Mouse (Mus musculus) neural tube, embryonic 11.5 days (tissue): Measurements from ENCODE around the gene Spata18. TPM values are rescaled to one million over a fixed set of nuclear protein-coding genes. Genes with fewer than 3 reads are reported as not detected.

Experiments
- ATAC-seq: fragments of 200-750 bp; cut with Nextera tagmentation; 2 replicates; pipeline ENCODE4 v1.8.0; 2017; ENCODE audit warnings: moderate number of reproducible peaks, mild to moderate bottlenecking, moderate TSS enrichment, moderate library complexity; ENCODE audit not compliant: insufficient read depth, low FRiP score, low TSS enrichment
- DNase-seq: peaks from one replicate; pipeline ENCODE4 v3.0.0-alpha.2; 2015; ENCODE audit warnings: low spot score
- H3K27ac ChIP-seq: fragments of 300-500 bp; sonication (generic); 2 replicates; pipeline ENCODE4 v1.5.1; 2014; ENCODE audit warnings: low read depth, mild to moderate bottlenecking, low read length
- H3K27me3 ChIP-seq: fragments of 300-500 bp; sonication (generic); 2 replicates; pipeline ENCODE4 v1.6.1; 2014; ENCODE audit warnings: mild to moderate bottlenecking, low read length, mixed read lengths; ENCODE audit not compliant: control insufficient read depth, insufficient read depth
- H3K36me3 ChIP-seq: fragments of 300-500 bp; sonication (generic); 2 replicates; pipeline ENCODE4 v1.6.1; 2014; ENCODE audit warnings: mild to moderate bottlenecking, low read length, moderate library complexity, mixed read lengths; ENCODE audit not compliant: control insufficient read depth, insufficient read depth
- H3K4me1 ChIP-seq: fragments of 300-500 bp; sonication (generic); 2 replicates; pipeline ENCODE4 v1.6.1; 2014; ENCODE audit warnings: low read length, mixed read lengths; ENCODE audit not compliant: control insufficient read depth, insufficient read depth
- H3K4me2 ChIP-seq: fragments of 300-500 bp; sonication (generic); 2 replicates; pipeline ENCODE4 v1.6.1; 2014; ENCODE audit warnings: low read depth, mild to moderate bottlenecking, moderate library complexity
- H3K4me3 ChIP-seq: fragments of 300-500 bp; sonication (generic); 2 replicates; pipeline ENCODE4 v1.5.1; 2014; ENCODE audit warnings: low read depth, low read length
- H3K9ac ChIP-seq: fragments of 300-500 bp; sonication (generic); 2 replicates; pipeline ENCODE4 v1.6.1; 2014; ENCODE audit warnings: mild to moderate bottlenecking, low read length
- H3K9me3 ChIP-seq: fragments of 300-500 bp; sonication (generic); 2 replicates; pipeline ENCODE4 v1.6.1; 2016; ENCODE audit warnings: low read length; ENCODE audit not compliant: control insufficient read depth
- WGBS: fragments of 180-500 bp; shearing (Covaris S2); extraction: QIAGEN DNeasy Blood & Tissue Kit; methylation state at CpG from one replicate; pipeline ENCODE4 v1.1.7; 2014; 5-methylcytosine and 5-hydroxymethylcytosine counted together
- polyA plus RNA-seq: library from polyadenylated mRNA; unstranded; fragments of >200 nt; fragmentation: Nextera tagmentation; extraction: Ambion mirVana; gene quantifications from 2 replicates; pipeline ENCODE4 v1.2.1, GENCODE M21; 2014

The Spata18 gene
- polyA plus RNA-seq, 1 experiment from 2014 or later, result 0.19 TPM

DNA sequence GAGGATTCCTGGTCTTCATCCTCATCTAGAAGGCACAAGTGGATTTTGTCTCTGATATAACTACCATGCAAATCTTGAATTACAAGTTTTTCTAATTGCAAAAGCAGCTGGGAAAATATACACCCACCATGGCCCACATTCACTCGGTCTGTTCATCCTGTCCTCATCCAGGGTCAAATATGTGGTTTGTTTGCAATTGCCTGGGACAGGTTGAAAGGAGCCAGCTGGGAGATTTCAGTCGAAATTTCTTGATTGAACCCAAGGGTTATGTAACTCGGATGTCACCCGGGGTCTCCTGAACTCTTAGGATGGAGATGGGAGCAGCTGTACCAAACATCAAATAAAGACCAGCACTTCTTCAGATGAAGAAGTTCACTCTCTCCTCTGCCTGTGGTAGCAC is 46.5 kb downstream of the Spata18 start:
- no peak overlapping the region for H3K4me2 ChIP-seq
- no peak for ATAC-seq
- no peak overlapping the region for H3K27ac ChIP-seq
- no peaks in the 10 kb centered on the region for H3K27me3 ChIP-seq
- no peak overlapping the region for H3K4me3 ChIP-seq
- 69% methylated on average over 4 of the region's 4 CpGs for WGBS
- no peaks in the 10 kb centered on the region for H3K4me1 ChIP-seq
- no peak overlapping the region for H3K9ac ChIP-seq
- DNase-seq, result no peak
- H3K36me3 ChIP-seq, result no peaks in the 10 kb centered on the region
- no peaks in the 10 kb centered on the region for H3K9me3 ChIP-seq

- no peak for DNase-seq
- H3K9ac ChIP-seq, result no peak overlapping the region
- WGBS, result 79% methylated on average over 17 of the region's 17 CpGs
Measured at GRCm38 (mm10) chr5:73701063-73701890, 50.1 kb downstream of the Spata18 start.

GRCm38 (mm10) chr5:73701946-73702710 is 50.9 kb downstream of the Spata18 start:
- H3K4me2 ChIP-seq, result no peak overlapping the region
- 70% methylated on average over 12 of the region's 12 CpGs for WGBS
- DNase-seq (no peak), ATAC-seq (no peak)
- H3K9ac ChIP-seq, result no peak overlapping the region
- no peaks in the 10 kb centered on the region for H3K4me1 ChIP-seq
- H3K9me3 ChIP-seq, result no peaks in the 10 kb centered on the region
- H3K36me3 ChIP-seq, result no peaks in the 10 kb centered on the region
- no peak overlapping the region for H3K27ac ChIP-seq
- H3K4me3 ChIP-seq, result no peak overlapping the region
- H3K27me3 ChIP-seq, result no peaks in the 10 kb centered on the region

More at GRCm38 (mm10) chr5:73701063-73701890, 50.1 kb downstream of the Spata18 start:
- no peaks in the 10 kb centered on the region for H3K36me3 ChIP-seq
- no peak overlapping the region for H3K27ac ChIP-seq
- no peak overlapping the region for H3K4me3 ChIP-seq
- ATAC-seq, result no peak
- no peaks in the 10 kb centered on the region for H3K9me3 ChIP-seq
- no peak overlapping the region for H3K4me2 ChIP-seq
- H3K27me3 ChIP-seq, result no peaks in the 10 kb centered on the region
- no peaks in the 10 kb centered on the region for H3K4me1 ChIP-seq

DNA sequence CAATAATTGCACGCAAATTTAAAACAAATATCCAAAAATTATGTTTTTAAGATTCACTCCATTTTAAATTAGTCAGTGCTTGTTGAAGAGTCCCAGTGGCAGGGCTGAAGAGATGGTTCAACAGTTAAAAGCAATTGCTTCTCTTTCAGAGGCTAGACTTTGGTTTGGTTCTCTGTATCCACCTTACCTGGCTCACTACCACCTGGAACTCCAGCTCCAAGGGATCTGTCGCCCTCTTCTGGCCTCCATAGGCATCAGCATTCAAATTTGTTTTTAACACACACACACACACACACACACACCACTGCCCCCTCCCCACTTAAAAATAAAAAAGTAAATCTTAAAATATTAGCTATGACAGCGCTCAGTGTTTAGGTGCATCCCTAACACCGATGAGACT is 51.9 kb downstream of the Spata18 start:
- Histone ChIP-seq H3K4me1 (no peaks in the 10 kb centered on the region), H3K27ac (no peak overlapping the region), H3K27me3 (no peaks in the 10 kb centered on the region), H3K36me3 (no peaks in the 10 kb centered on the region), H3K4me3 (no peak overlapping the region), H3K4me2 (no peak overlapping the region), H3K9me3 (no peaks in the 10 kb centered on the region), H3K9ac (no peak overlapping the region)
- ATAC-seq (no peak), DNase-seq (no peak)
- WGBS, result 90% methylated on average over 4 of the region's 4 CpGs

DNA sequence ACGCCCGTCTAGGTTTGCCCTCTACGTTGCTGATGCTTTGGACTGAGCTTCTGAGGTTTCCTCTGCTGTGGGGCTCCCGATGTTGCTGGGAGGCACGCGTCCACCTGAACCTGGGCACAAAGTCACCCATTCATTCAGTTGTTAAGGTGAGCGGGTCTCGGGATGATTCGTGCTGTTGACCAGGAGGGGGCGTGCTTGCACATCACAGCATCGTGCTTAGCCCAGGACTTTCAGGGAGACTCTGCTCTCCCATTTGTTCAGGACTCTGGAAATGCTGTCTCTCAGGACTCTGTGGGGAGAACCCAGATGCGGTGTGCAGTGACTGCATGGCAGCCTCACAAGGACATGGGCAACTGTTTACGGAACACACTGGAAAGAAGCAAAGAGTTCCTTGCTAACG is 53.1 kb downstream of the Spata18 start:
- Histone ChIP-seq H3K36me3 (no peaks in the 10 kb centered on the region), H3K27me3 (no peaks in the 10 kb centered on the region), H3K9ac (no peak overlapping the region), H3K4me1 (no peaks in the 10 kb centered on the region), H3K9me3 (no peaks in the 10 kb centered on the region), H3K27ac (no peak overlapping the region), H3K4me3 (no peak overlapping the region), H3K4me2 (no peak overlapping the region)
- ATAC-seq (no peak), DNase-seq (no peak)
- WGBS, result 41% methylated on average over 14 of the region's 14 CpGs

DNA sequence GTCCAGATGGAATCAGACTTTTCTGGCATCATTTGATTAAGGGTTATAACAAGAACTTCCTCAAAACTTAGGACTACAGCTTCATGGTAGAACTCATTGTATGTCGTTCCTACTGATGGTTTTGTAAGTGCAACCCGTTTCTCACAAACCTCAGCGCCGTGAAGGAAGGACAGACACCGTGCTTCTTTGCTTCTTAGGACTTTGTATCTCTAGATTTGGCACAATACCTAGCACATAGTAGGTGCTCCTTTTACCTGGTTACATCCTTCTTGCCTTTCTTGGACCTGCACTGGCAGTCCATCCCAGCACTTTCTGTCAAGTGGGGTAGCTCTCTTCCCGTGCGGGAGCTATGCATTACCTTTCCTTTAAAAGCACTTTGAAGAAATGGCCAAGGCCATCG is 53.6 kb downstream of the Spata18 start:
- no peak overlapping the region for H3K4me3 ChIP-seq
- H3K27ac ChIP-seq, result no peak overlapping the region
- H3K27me3 ChIP-seq, result no peaks in the 10 kb centered on the region
- no peak overlapping the region for H3K4me2 ChIP-seq
- no peaks in the 10 kb centered on the region for H3K9me3 ChIP-seq
- H3K9ac ChIP-seq, result no peak overlapping the region
- no peaks in the 10 kb centered on the region for H3K36me3 ChIP-seq
- WGBS, result 92% methylated on average over 8 of the region's 8 CpGs
- no peak for DNase-seq
- no peaks in the 10 kb centered on the region for H3K4me1 ChIP-seq
- no peak for ATAC-seq

DNA sequence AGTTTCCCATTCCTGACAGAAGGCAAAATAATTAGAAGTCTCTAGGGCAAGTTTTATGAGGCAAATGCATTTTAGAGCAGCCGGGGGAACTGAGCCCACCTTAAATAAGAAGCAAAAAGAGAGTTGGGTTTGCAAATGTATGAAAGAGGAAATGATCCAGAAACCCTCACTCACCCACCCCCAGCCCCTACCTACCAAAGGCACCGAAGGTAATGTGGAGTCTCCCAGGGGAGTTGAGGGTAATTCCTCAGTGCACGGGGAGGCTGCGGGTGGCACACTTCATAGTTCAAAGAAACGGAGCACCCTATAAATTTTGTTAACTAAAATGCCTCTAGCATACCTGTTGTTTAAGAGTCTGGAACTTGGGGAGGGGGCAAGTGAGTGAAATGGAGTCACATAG is 54.1 kb downstream of the Spata18 start:
- 78% methylated on average over 5 of the region's 5 CpGs for WGBS
- H3K4me3 ChIP-seq, result no peak overlapping the region
- H3K9me3 ChIP-seq, result no peaks in the 10 kb centered on the region
- H3K27me3 ChIP-seq, result no peaks in the 10 kb centered on the region
- no peaks in the 10 kb centered on the region for H3K4me1 ChIP-seq
- ATAC-seq (no peak), DNase-seq (no peak)
- H3K27ac ChIP-seq, result no peak overlapping the region
- no peak overlapping the region for H3K9ac ChIP-seq
- no peaks in the 10 kb centered on the region for H3K36me3 ChIP-seq
- no peak overlapping the region for H3K4me2 ChIP-seq

- Histone ChIP-seq H3K9ac (no peak overlapping the region), H3K27me3 (no peaks in the 10 kb centered on the region), H3K27ac (no peak overlapping the region), H3K9me3 (no peaks in the 10 kb centered on the region), H3K4me2 (no peak overlapping the region), H3K36me3 (no peaks in the 10 kb centered on the region), H3K4me1 (no peaks in the 10 kb centered on the region), H3K4me3 (no peak overlapping the region)
- no peak for DNase-seq
- ATAC-seq, result no peak
- 68% methylated on average over 7 of the region's 7 CpGs for WGBS
Measured at GRCm38 (mm10) chr5:73712852-73713251, 61.7 kb downstream of the Spata18 start.

GRCm38 (mm10) chr5:73716941-73717340 is 65.8 kb downstream of the Spata18 start:
- Histone ChIP-seq H3K9ac (no peak overlapping the region), H3K4me2 (no peak overlapping the region), H3K4me3 (no peak overlapping the region), H3K4me1 (no peaks in the 10 kb centered on the region), H3K27me3 (no peaks in the 10 kb centered on the region), H3K9me3 (no peaks in the 10 kb centered on the region), H3K27ac (no peak overlapping the region), H3K36me3 (no peaks in the 10 kb centered on the region)
- DNase-seq, result no peak
- 72% methylated on average over 2 of the region's 2 CpGs for WGBS
- ATAC-seq, result no peak
